Mouse (Mus musculus) ES-Bruce4 (cell line): Measurements from ENCODE around the gene Celf5. TPM values are rescaled to one million over a fixed set of nuclear protein-coding genes. Genes with fewer than 3 reads are reported as not detected.

Source experiments
- H3K27ac ChIP-seq: 2 replicates; pipeline ENCODE4 v1.5.1; 2012; ENCODE audit warnings: low read length, inconsistent platforms; ENCODE audit not compliant: insufficient read depth
- H3K27me3 ChIP-seq: 2 replicates; pipeline ENCODE4 v1.6.1; 2012; ENCODE audit warnings: mild to moderate bottlenecking, low read length, inconsistent platforms; ENCODE audit not compliant: control insufficient read depth, poor library complexity, insufficient read depth, severe bottlenecking
- H3K36me3 ChIP-seq: 2 replicates; pipeline ENCODE4 v1.6.1; 2012; ENCODE audit warnings: inconsistent platforms, mild to moderate bottlenecking, low read length, moderate library complexity; ENCODE audit not compliant: control insufficient read depth, poor library complexity, insufficient read depth, severe bottlenecking
- H3K4me1 ChIP-seq: one replicate; pipeline ENCODE4 v1.8.1; 2011; ENCODE audit warnings: low read length; ENCODE audit not compliant: control insufficient read depth, insufficient read depth
- H3K4me3 ChIP-seq: 2 replicates; pipeline ENCODE4 v1.5.1; 2011; ENCODE audit warnings: low read depth, mild to moderate bottlenecking, low read length
- H3K9ac ChIP-seq: 2 replicates; pipeline ENCODE4 v1.6.1; 2012; ENCODE audit warnings: low read depth, mild to moderate bottlenecking, inconsistent platforms; ENCODE audit not compliant: poor library complexity, severe bottlenecking
- H3K9me3 ChIP-seq: replicated peaks from 2 replicates; pipeline ENCODE4 v1.6.1; 2012; ENCODE audit warnings: mild to moderate bottlenecking, low read length, inconsistent platforms; ENCODE audit not compliant: control insufficient read depth, poor library complexity, insufficient read depth, severe bottlenecking
- CTCF ChIP-seq: IDR thresholded peaks from one replicate; pipeline ENCODE4 v1.8.1; 2011; ENCODE audit warnings: low read depth, low read length
- EP300 ChIP-seq: IDR thresholded peaks from 2 replicates; pipeline ENCODE4 v1.6.1; 2011; ENCODE audit warnings: low read depth, low read length; ENCODE audit not compliant: insufficient read depth
- POLR2A ChIP-seq: IDR thresholded peaks from one replicate; pipeline ENCODE4 v1.8.1; 2011; ENCODE audit warnings: low read length; ENCODE audit not compliant: insufficient read depth
- polyA plus RNA-seq: library from polyadenylated mRNA; stranded (reverse); fragments of >200 nt; gene quantifications from 2 replicates; pipeline ENCODE4 v1.2.4, GENCODE M21; 2011; ENCODE audit warnings: low read depth; ENCODE audit not compliant: missing spikeins, insufficient read depth, insufficient read length

The Celf5 gene
- polyA plus RNA-seq, 1 experiment = 27.5 TPM

DNA sequence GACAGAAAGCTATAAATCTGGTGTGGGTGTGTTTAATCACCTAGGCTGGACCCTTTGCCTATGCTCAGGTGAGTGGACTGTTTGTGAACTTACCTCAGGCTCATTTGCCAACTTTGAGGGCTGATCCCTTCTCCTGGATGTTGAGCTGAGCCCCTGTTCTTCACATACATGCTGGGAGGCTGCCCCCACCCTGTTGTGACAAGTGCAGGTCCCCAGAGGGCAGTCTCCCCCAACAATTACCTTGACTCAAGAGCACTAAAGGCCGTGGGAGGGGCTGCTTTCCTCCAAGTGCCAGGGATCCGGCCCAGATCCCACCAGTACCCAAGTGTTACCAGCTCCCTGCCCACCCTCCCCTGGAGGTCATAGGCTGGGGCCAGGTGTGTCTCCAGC is 2.5 kb upstream of the Celf5 start:
- Histone ChIP-seq H3K4me3 (no peak overlapping the region), H3K4me1 (peaks cover 2% of the 10 kb centered on the region), H3K9ac (no peak overlapping the region), H3K36me3 (peaks cover 9% of the 10 kb centered on the region), H3K27me3 (no peaks in the 10 kb centered on the region), H3K9me3 (no peaks in the 10 kb centered on the region), H3K27ac (no peak overlapping the region)
- TF ChIP-seq CTCF = peak; percentile 35
- no peak for TF ChIP-seq EP300
- no peak for TF ChIP-seq POLR2A

DNA sequence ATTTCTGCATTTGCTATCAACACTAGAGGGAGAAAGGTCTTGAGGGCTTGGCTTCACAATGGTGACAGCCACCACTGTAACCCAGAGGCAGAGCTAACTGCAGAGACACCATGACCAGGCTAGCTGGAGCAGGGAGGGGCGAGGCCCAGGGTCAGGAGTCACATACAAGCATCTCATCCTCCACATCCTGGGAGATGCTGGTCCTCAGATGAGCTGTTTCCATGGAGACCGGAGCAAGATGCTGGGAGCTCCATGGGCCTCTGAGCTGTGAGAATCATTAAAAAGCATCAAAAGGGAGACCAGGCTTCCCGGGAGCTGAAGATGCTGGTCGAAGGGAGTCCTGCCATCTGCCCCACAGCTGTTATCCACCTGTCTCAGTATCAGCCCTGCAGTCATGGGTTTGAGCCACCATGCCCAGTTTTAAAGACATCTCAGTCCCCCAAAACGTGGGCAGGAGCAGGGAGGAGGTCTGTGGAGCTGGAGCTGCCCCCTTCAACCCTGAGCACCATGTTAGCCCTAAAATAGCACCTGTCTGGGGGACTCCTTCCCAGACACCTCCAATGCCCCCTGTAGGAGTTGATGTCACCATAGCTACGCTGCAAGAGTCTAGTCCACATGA is 2.0 kb upstream of the Celf5 start:
- TF ChIP-seq POLR2A (no peak), CTCF (no peak), EP300 (no peak)
- Histone ChIP-seq H3K27ac (no peak overlapping the region), H3K9me3 (no peaks in the 10 kb centered on the region), H3K4me1 (peaks cover 2% of the 10 kb centered on the region), H3K36me3 (peaks cover 9% of the 10 kb centered on the region), H3K9ac (no peak overlapping the region), H3K27me3 (no peaks in the 10 kb centered on the region), H3K4me3 (no peak overlapping the region)

DNA sequence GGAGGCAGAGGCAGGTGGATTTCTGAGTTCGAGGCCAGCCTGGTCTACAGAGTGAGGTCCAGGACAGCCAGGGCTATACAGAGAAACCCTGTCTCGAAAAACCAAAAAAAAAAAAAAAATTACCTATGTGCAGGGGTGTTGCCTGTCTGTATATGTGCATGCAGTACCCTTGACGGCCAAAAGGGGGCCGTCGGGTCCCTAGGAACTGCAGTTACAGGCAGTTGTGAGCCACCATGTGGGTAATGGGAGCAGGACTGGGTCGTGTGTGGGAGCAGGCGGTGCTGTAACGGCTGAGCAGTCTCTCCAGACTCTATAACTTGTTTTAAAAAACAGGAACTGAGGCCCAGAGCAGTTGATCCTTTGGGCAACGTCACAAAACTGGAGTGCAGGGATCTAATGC is 1.5 kb upstream of the Celf5 start:
- no peak overlapping the region for H3K9ac ChIP-seq
- no peaks in the 10 kb centered on the region for H3K9me3 ChIP-seq
- no peak overlapping the region for H3K4me3 ChIP-seq
- H3K4me1 ChIP-seq = peaks cover 2% of the 10 kb centered on the region
- TF ChIP-seq EP300 (0 out of 2 replicates have a peak, but pooled peaks have one; percentile 15), CTCF (peak; percentile 75), POLR2A (no peak)
- no peak overlapping the region for H3K27ac ChIP-seq
- H3K36me3 ChIP-seq = peaks cover 9% of the 10 kb centered on the region
- H3K27me3 ChIP-seq = no peaks in the 10 kb centered on the region

DNA sequence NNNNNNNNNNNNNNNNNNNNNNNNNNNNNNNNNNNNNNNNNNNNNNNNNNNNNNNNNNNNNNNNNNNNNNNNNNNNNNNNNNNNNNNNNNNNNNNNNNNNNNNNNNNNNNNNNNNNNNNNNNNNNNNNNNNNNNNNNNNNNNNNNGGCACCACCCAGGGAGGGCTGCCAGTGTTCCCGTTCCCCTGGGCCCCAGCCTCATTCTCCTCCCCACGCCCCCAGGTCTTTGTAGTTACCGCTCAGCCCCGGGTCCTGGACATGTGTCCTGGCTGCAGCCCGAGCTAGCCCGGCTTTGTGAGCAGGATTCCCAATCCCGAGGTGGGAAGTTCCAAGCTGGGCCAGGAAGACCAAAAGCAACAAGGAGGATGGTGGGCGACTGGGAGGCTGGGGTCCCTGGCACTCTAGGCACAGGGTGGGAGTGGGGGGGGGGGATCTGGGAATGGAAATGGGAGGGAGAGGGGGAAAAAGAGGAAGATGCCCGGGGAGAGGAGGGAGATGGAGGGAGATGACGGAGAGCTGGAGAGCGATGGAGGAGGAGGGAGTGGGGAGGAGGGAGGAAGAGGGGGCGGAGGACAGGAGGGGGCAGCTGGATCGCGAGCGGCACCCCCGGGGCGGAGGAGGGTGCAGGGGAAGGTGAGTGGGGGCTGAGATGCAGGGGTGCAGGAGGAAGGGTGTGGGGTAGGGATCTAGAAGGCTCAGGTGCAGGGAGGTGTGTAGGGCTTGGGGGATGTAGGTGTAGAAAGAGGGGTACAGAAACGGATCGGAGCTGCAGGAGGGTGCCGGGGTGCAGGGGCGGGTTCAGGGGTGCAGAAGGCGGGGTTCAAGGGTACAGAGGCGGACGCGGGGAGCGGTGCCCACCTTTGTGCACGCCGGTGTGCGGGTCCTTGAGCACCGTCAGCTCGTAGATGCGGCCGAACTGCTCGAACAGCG is 640 bp downstream of the Celf5 start:
- TF ChIP-seq EP300 (no peak), CTCF (no peak), POLR2A (no peak)
- Histone ChIP-seq H3K27ac (no peak overlapping the region), H3K27me3 (no peaks in the 10 kb centered on the region)

DNA sequence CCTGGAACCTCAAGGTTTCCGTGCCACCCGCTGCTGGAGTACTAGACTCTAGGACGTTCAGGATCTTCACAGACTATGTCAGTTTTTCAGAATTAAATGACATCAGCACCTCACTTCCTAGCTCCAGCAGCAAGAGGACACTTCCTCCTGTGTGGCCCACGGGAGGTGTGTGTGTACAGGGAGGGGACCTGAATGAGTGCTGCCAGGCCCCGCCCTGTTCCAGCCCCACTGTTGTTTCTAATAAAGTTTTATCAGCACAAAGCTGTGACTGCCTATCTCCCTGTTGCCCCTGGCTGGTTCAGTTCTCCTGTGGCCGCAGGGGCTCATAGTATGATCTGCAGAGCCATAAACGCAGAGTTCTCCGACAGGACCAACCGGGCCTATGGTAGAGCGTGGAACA is 8.0 kb downstream of the Celf5 start:
- H3K27ac ChIP-seq = no peak overlapping the region

More for the DNA sequence above, 640 bp downstream of the Celf5 start:
- H3K4me1 ChIP-seq = peaks cover 2% of the 10 kb centered on the region
- H3K9me3 ChIP-seq = no peaks in the 10 kb centered on the region
- peak overlapping the region; percentile 74 for H3K9ac ChIP-seq
- no peaks in the 10 kb centered on the region for H3K36me3 ChIP-seq
- peak overlapping the region; percentile 85 for H3K4me3 ChIP-seq

DNA sequence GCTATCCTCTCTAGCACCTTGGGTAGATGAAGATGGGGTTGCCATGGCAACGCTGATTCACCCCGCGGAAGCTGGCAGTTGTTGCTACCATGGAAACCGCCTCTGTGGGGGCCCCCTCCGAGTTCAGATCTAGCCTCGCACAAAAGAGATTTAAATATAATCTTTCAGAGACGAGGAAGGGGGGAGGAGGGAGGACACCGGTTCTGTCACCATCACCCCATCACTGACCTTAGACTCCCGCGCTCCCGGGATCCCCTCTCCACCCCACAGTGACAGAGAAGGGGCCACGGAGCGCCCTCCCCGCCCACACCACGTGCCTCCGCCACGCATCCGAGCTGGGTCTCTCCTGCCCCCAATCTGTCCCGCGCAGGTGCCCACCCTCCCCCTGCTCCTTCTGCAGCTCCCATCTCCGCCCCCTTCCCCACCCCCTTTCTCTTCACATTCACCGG is 9.5 kb downstream of the Celf5 start:
- H3K4me3 ChIP-seq = peak overlapping the region; percentile 21; the same call in 1 of the 2 replicates
- H3K9me3 ChIP-seq = no peaks in the 10 kb centered on the region
- H3K27me3 ChIP-seq = no peaks in the 10 kb centered on the region
- no peaks in the 10 kb centered on the region for H3K36me3 ChIP-seq
- peaks cover 2% of the 10 kb centered on the region for H3K4me1 ChIP-seq
- TF ChIP-seq EP300 (no peak), CTCF (no peak), POLR2A (no peak)
- H3K27ac ChIP-seq = no peak overlapping the region
- peak overlapping the region; percentile 21; the same call in 1 of the 2 replicates for H3K9ac ChIP-seq

More for the DNA sequence above, 8.0 kb downstream of the Celf5 start:
- H3K36me3 ChIP-seq = no peaks in the 10 kb centered on the region
- no peaks in the 10 kb centered on the region for H3K9me3 ChIP-seq
- H3K9ac ChIP-seq = no peak overlapping the region
- no peak overlapping the region for H3K4me3 ChIP-seq
- H3K27me3 ChIP-seq = no peaks in the 10 kb centered on the region
- peaks cover 2% of the 10 kb centered on the region for H3K4me1 ChIP-seq
- no peak for TF ChIP-seq CTCF
